Comparison of ENCODE assay signal across 15 mouse cellular contexts in genomic region chr10:3697500-3697899, GRCm38 (mm10). TPM values are rescaled to one million over a fixed set of nuclear protein-coding genes. Genes with fewer than 3 reads are reported as not detected.
A peak's percentile ranks its signal among the peaks of the same experiment; 100 is the strongest.
DNase-seq lines count a peak whose midpoint lies in the region; ATAC-seq and TF ChIP-seq lines count a peak whose summit lies in the region.
"Had no signal": no experiment of that assay in that cellular context is flagged by ENCODE, and none has a peak within 500 bp of the region (broad histone marks: within the 10 kb centered on the region; RNA-seq: fewer than 3 reads in every experiment).

No protein-coding gene starts in this region.

- no peak for ATAC-seq in heart, embryonic 16.5 days (replicated peaks; ENCODE audit: extremely low read depth, insufficient read depth, low FRiP score)
- ATAC-seq in erythroid progenitor cell, adult 5-6 weeks (replicated peaks; ENCODE audit: low FRiP score, poor library complexity, severe bottlenecking) = no peak
- ATAC-seq: forebrain, embryonic 13.5 days; intestine, embryonic 16.5 days had no signal

- H3K4me2 ChIP-seq in heart, embryonic 16.5 days (ENCODE audit: low read depth, low read length) = no peak overlapping the region
- H3K4me2 ChIP-seq: forebrain, embryonic 13.5 days had no signal

- DNase-seq in gastrocnemius, adult 2 months = no peak
- DNase-seq in gastrocnemius, postnatal 14 days = no peak
- DNase-seq in layer of hippocampus, adult 2 months (ENCODE audit: low spot score in 2 of 2) = no peak
- DNase-seq in layer of hippocampus, postnatal 10 days (ENCODE audit: low spot score in 2 of 2) = no peak
- peak; percentile 78 for DNase-seq in lung, postnatal 36 days
- no peak for DNase-seq in cerebellum, postnatal 25 days
- DNase-seq: adrenal gland, postnatal 25 days; B cell, adult 2 months; cerebellum, adult 8-10 months; thymus, adult 2 months had no signal

- H3K27me3 ChIP-seq in heart, embryonic 16.5 days (ENCODE audit: control insufficient read depth, insufficient read depth, low read length) = no peaks in the 10 kb centered on the region
- H3K27me3 ChIP-seq: forebrain, embryonic 13.5 days; megakaryocyte, embryonic 14.5 days had no signal

- no peak overlapping the region for H3K9ac ChIP-seq in heart, embryonic 16.5 days (ENCODE audit: low read length)
- H3K9ac ChIP-seq: forebrain, embryonic 13.5 days had no signal

- H3K36me3 ChIP-seq in heart, embryonic 16.5 days (ENCODE audit: control insufficient read depth, insufficient read depth) = no peaks in the 10 kb centered on the region

- 68% methylated on average over 5 of the region's 5 CpGs for WGBS in heart, embryonic 16.5 days

- intact Hi-C loops in gastrocnemius, adult 2 months (cut with DNase I) = no loop called here
- intact Hi-C loops in gastrocnemius, postnatal 14 days (cut with DNase I; ENCODE audit: low total_unique reads) = no loop called here

- H3K4me1 ChIP-seq in heart, embryonic 16.5 days (ENCODE audit: control insufficient read depth, insufficient read depth, low read length) = peaks cover 7% of the 10 kb centered on the region; the same call in 1 of the 2 replicates
- H3K4me1 ChIP-seq: forebrain, embryonic 13.5 days; megakaryocyte, embryonic 14.5 days had no signal

- no peaks in the 10 kb centered on the region for H3K9me3 ChIP-seq in heart, embryonic 16.5 days (replicated peaks; ENCODE audit: control insufficient read depth, low read length)
- H3K9me3 ChIP-seq: forebrain, embryonic 13.5 days; megakaryocyte, embryonic 14.5 days had no signal

- TF ChIP-seq CTCF in gastrocnemius, adult 2 months (IDR thresholded peaks at IDR 0.05) = no peak
- no peak for TF ChIP-seq CTCF in layer of hippocampus, adult 2 months (conservative IDR thresholded peaks at IDR 0.05)

- H3K27ac ChIP-seq in gastrocnemius, adult 2 months = peak overlapping the region; percentile 57
- peak overlapping the region; percentile 85; the same call in 1 of the 2 replicates for H3K27ac ChIP-seq in layer of hippocampus, adult 2 months
- peak overlapping the region; percentile 78 for H3K27ac ChIP-seq in heart, embryonic 16.5 days (ENCODE audit: low read length)
- H3K27ac ChIP-seq: forebrain, embryonic 13.5 days had no signal

- no peak overlapping the region for H3K4me3 ChIP-seq in gastrocnemius, adult 2 months
- H3K4me3 ChIP-seq in layer of hippocampus, adult 2 months = no peak overlapping the region
- H3K4me3 ChIP-seq in heart, embryonic 16.5 days (ENCODE audit: low read length) = no peak overlapping the region
- H3K4me3 ChIP-seq: forebrain, embryonic 13.5 days; megakaryocyte, embryonic 14.5 days had no signal

RNA-seq across cellular contexts. Expression of gene Plekhg1, which starts 42.7 kb away (rescaled TPM):
- total RNA-seq in gastrocnemius, adult 2 months (2021) = 1 to 10 TPM; 2.7 to 4.9 TPM
- total RNA-seq in gastrocnemius, postnatal 14 days (2021) = 1 to 10 TPM; 9.3 to 9.8 TPM
- total RNA-seq in layer of hippocampus, adult 2 months (2021) = 10 to 100 TPM; 14.2 to 15.9 TPM
- 10 to 100 TPM; 28.8 to 29.0 TPM for total RNA-seq in layer of hippocampus, postnatal 10 days (2021)
- 8.1 and 9.3 TPM in 2 replicates for polyA plus RNA-seq in heart, embryonic 16.5 days (2015; fragmentation: Nextera tagmentation; extraction: Ambion mirVana)
- 0.72 and 2.5 TPM in 2 replicates for total RNA-seq in erythroid progenitor cell, adult 5-6 weeks (2015; ENCODE audit: low replicate concordance)
- total RNA-seq in erythroid progenitor cell, adult 5-6 weeks (2017; ENCODE audit: low replicate concordance) = 0.51 TPM in 1 of 2 replicates, not detected in the other
